Comparison of ENCODE assay signal across 16 mouse cellular contexts in the genomic region with DNA sequence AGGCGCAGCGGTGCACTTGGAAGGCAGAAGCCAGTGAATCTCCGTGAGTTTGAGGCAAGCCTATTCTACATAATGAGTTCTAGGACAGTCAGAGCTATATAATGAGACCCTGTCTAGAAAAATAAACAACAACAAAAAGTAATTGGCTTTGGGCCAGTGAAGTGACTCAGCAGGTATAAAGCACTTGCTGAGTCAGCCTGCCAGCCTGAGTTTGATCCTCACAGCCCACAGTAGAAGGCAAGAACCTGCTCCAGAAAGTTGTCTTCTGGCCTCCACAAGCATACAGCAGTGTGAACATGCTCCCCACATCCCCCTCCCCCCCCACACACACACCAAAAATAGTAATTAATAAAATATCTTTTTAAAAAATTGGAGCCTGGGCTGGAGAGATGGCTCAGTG. TPM values are rescaled to one million over a fixed set of nuclear protein-coding genes. Genes with fewer than 3 reads are reported as not detected.
DNase-seq lines count a peak whose midpoint lies in the region; ATAC-seq and TF ChIP-seq lines count a peak whose summit lies in the region.
"Had no signal": no experiment of that assay in that cellular context is flagged by ENCODE, and none has a peak within 500 bp of the region (broad histone marks: within the 10 kb centered on the region; RNA-seq: fewer than 3 reads in every experiment).

No protein-coding gene starts in this region.

- in situ Hi-C loops in ES-E14 (cut with MboI; ENCODE audit: low sequenced_read_pairs in 2 of 2, unreplicated experiment in 2 of 2), result no loop called here

- TF ChIP-seq POLR2A in kidney, adult 2 months (IDR thresholded peaks at IDR 0.05; ENCODE audit: low read depth, low read length), result no peak

- 93% methylated on average over 3 of the region's 3 CpGs for WGBS in kidney, adult 2 months
- 90% methylated on average over 3 of the region's 3 CpGs for WGBS in liver, embryonic 14.5 days (ENCODE audit: insufficient replicate concordance)

- no peak overlapping the region for H3K9ac ChIP-seq in ES-E14 (ENCODE audit: insufficient read depth, low read depth, low read length, poor library complexity, severe bottlenecking)
- H3K9ac ChIP-seq in liver, embryonic 14.5 days (replicated peaks), result no peak overlapping the region

- no peak overlapping the region for H3K4me3 ChIP-seq in kidney, adult 2 months (ENCODE audit: insufficient read depth, low read depth, low read length)
- no peak overlapping the region for H3K4me3 ChIP-seq in ES-E14 (ENCODE audit: insufficient read depth in 1 of 2, low read depth in 1 of 2, low read length in 2 of 2, poor library complexity in 1 of 2, severe bottlenecking in 1 of 2)
- no peak overlapping the region for H3K4me3 ChIP-seq in liver, embryonic 14.5 days (ENCODE audit: insufficient read depth in 1 of 2, low read depth in 2 of 2, low read length in 2 of 2)
- H3K4me3 ChIP-seq: forebrain, embryonic 10.5 days; megakaryocyte, embryonic 14.5 days; myocyte had no signal

- H3K27ac ChIP-seq in kidney, adult 2 months (ENCODE audit: insufficient read depth, low read depth, low read length), result no peak overlapping the region
- H3K27ac ChIP-seq in ES-E14 (ENCODE audit: insufficient read depth, low read depth, low read length, poor library complexity, severe bottlenecking), result no peak overlapping the region
- no peak overlapping the region for H3K27ac ChIP-seq in liver, embryonic 14.5 days
- H3K27ac ChIP-seq: forebrain, embryonic 10.5 days had no signal

- no peaks in the 10 kb centered on the region; the same call in 1 of the 2 replicates for H3K4me1 ChIP-seq in kidney, adult 2 months (ENCODE audit: control insufficient read depth, insufficient read depth, low read length)
- no peaks in the 10 kb centered on the region; a peak in 1 of 4 replicates for H3K4me1 ChIP-seq in ES-E14 (ENCODE audit: control insufficient read depth in 2 of 2, insufficient read depth in 2 of 2, low read length in 2 of 2, poor library complexity in 1 of 2)
- peaks cover 2 to 4% of the 10 kb centered on the region in 2 experiments; a peak in 3 of 4 replicates for H3K4me1 ChIP-seq in liver, embryonic 14.5 days (replicated peaks; ENCODE audit: control insufficient read depth in 2 of 2, insufficient read depth in 2 of 2, low read length in 1 of 2)
- H3K4me1 ChIP-seq: forebrain, embryonic 10.5 days had no signal

- no peak for TF ChIP-seq CTCF in kidney, adult 2 months (conservative IDR thresholded peaks at IDR 0.05; ENCODE audit: insufficient read depth, insufficient read length, low read depth, low read length)
- TF ChIP-seq CTCF in liver, embryonic 14.5 days (IDR thresholded peaks at IDR 0.05; ENCODE audit: low read depth), result no peak

- H3K9me3 ChIP-seq in ES-E14 (ENCODE audit: control insufficient read depth, insufficient read depth, low read depth, low read length), result no peaks in the 10 kb centered on the region
- no peaks in the 10 kb centered on the region for H3K9me3 ChIP-seq in liver, embryonic 14.5 days (ENCODE audit: control insufficient read depth, low read length)
- H3K9me3 ChIP-seq: forebrain, embryonic 10.5 days; megakaryocyte, embryonic 14.5 days had no signal

- ATAC-seq in liver, embryonic 14.5 days (ENCODE audit: insufficient read depth), result peak; percentile 50; the same call in 1 of the 2 replicates
- ATAC-seq: inflammation-experienced regulatory T-cells, adult 6 months had no signal

- no peak overlapping the region for H3K4me2 ChIP-seq in liver, embryonic 14.5 days (ENCODE audit: low read depth)

- no peaks in the 10 kb centered on the region for H3K27me3 ChIP-seq in kidney, adult 2 months (replicated peaks; ENCODE audit: control insufficient read depth, insufficient read depth, low read length)
- no peaks in the 10 kb centered on the region for H3K27me3 ChIP-seq in liver, embryonic 14.5 days (ENCODE audit: control insufficient read depth, insufficient read depth, low read length)
- H3K27me3 ChIP-seq: megakaryocyte, embryonic 14.5 days had no signal

- H3K36me3 ChIP-seq in kidney, adult 2 months (ENCODE audit: control insufficient read depth, insufficient read depth, low read length), result no peaks in the 10 kb centered on the region; the same call in 1 of the 2 replicates
- H3K36me3 ChIP-seq in ES-E14 (ENCODE audit: control insufficient read depth, insufficient read depth, low read length, poor library complexity, severe bottlenecking), result no peaks in the 10 kb centered on the region
- H3K36me3 ChIP-seq in liver, embryonic 14.5 days (replicated peaks; ENCODE audit: control insufficient read depth, insufficient read depth, low read depth), result no peaks in the 10 kb centered on the region

- no peak for TF ChIP-seq EP300 in liver, embryonic 14.5 days (IDR thresholded peaks at IDR 0.05; ENCODE audit: low read depth)

- DNase-seq in kidney, adult 2 months, result peak; percentile 6
- DNase-seq in kidney, postnatal 4 days, result no peak
- DNase-seq in ES-E14 (ENCODE audit: low read depth, low spot score) (no peak), ZHBTc4 (ENCODE audit: low read depth, low spot score) (peak; percentile 7)
- DNase-seq in liver, embryonic 14.5 days (ENCODE audit: low read depth in 3 of 3, low spot score in 3 of 3), result peak; percentile 20 to 48 (median 44)
- no peak for DNase-seq in layer of hippocampus, postnatal 36 days
- DNase-seq in right cerebral cortex, postnatal 4 days, result no peak
- DNase-seq: cerebellum, postnatal 10 days; left cerebral cortex, postnatal 4 days; thymus, postnatal 14 days had no signal

TF ChIP-seq in ES-E14, 5 proteins besides CTCF, POLR2A, EP300 and RAD21:
- TF ChIP-seq MAFK (IDR thresholded peaks at IDR 0.05; ENCODE audit: insufficient read depth, low read depth, low read length), result peak; percentile 55; the same call in 1 of the 2 replicates
- TF ChIP-seq HCFC1 (IDR thresholded peaks at IDR 0.05; ENCODE audit: borderline replicate concordance, insufficient read depth, low read length), result no peak
- no peak for TF ChIP-seq CHD2 (IDR thresholded peaks at IDR 0.05; ENCODE audit: low read depth, low read length)
- no peak for TF ChIP-seq ZC3H11A (IDR thresholded peaks at IDR 0.05; ENCODE audit: borderline replicate concordance, low read depth, low read length)

RNA-seq across cellular contexts. Expression of a gene that starts 45.3 kb away (rescaled TPM):
- polyA plus RNA-seq in kidney, adult 2 months (2012; rRNA removed), result 14.3 and 16.4 TPM in 2 replicates
- total RNA-seq in ES-E14 (2012; rRNA removed), result 29.1 and 33.1 TPM in 2 replicates
- polyA plus RNA-seq in liver, embryonic 14.5 days (2012; rRNA removed), result 4.3 and 5.6 TPM in 2 replicates
- 8.8 and 9.7 TPM in 2 replicates for polyA plus RNA-seq in liver, embryonic 14.5 days (2014; fragmentation: Nextera tagmentation; extraction: Ambion mirVana)
- total RNA-seq in layer of hippocampus, postnatal 36 days (2021), result 100 to 1,000 TPM; 113 to 119 TPM

RNA-seq across cellular contexts. Expression of a gene that starts 57.0 kb away (rescaled TPM):
- 0.39 and 0.47 TPM in 2 replicates for polyA plus RNA-seq in kidney, adult 2 months (2012; rRNA removed)
- not detected in 2 replicates for total RNA-seq in ES-E14 (2012; rRNA removed)
- polyA plus RNA-seq in liver, embryonic 14.5 days (2012; rRNA removed), result not detected in 2 replicates
- polyA plus RNA-seq in liver, embryonic 14.5 days (2014; fragmentation: Nextera tagmentation; extraction: Ambion mirVana), result not detected in 2 replicates
- 1 to 10 TPM; 5.7 to 6.3 TPM for total RNA-seq in layer of hippocampus, postnatal 36 days (2021)
- total RNA-seq: hematopoietic stem cell, adult 5-6 weeks had no signal
- polyA plus RNA-seq: inflammation-experienced regulatory T-cells, adult 6 months had no signal

RNA-seq across cellular contexts. Expression of a gene that starts 59.1 kb away (rescaled TPM):
- polyA plus RNA-seq in kidney, adult 2 months (2012; rRNA removed), result 1.6 and 2.2 TPM in 2 replicates
- 0.27 and 0.42 TPM in 2 replicates for total RNA-seq in ES-E14 (2012; rRNA removed)
- 0.07 and 0.79 TPM in 2 replicates for polyA plus RNA-seq in liver, embryonic 14.5 days (2012; rRNA removed)
- not detected in 2 replicates for polyA plus RNA-seq in liver, embryonic 14.5 days (2014; fragmentation: Nextera tagmentation; extraction: Ambion mirVana)
- total RNA-seq in layer of hippocampus, postnatal 36 days (2021), result 100 to 1,000 TPM; 156 to 195 TPM
- total RNA-seq: gastrocnemius, adult 18-20 months; hematopoietic stem cell, adult 5-6 weeks had no signal

Comparison
In these comparisons a context has a peak if more than half of its experiments do, and no peak if none do; other contexts are left out.
1. DNase-seq: peak in kidney, adult 2 months (single experiment), ZHBTc4 (single experiment) and liver, embryonic 14.5 days (3 of 3); none in kidney, postnatal 4 days (0 of 2), ES-E14 (single experiment), layer of hippocampus, postnatal 36 days (0 of 2) and right cerebral cortex, postnatal 4 days (single experiment).
2. RNA of a gene that starts 59.1 kb away (total RNA-seq): 156 to 195 TPM in layer of hippocampus, postnatal 36 days; 0.27 to 0.42 TPM in ES-E14; every median in the first group is over 100 times any median in the second.